Mouse (Mus musculus) thymus, adult 2 months (tissue): ENCODE results near the gene Thegl.

Experiments
- CTCF ChIP-seq: fragments of 200-500 bp; IDR thresholded peaks from 2 replicates; pipeline ENCODE4 v1.5.1; 2012; ENCODE audit warnings: mild to moderate bottlenecking, control low read depth, low read length, moderate library complexity, borderline replicate concordance; ENCODE audit not compliant: control insufficient read depth, poor library complexity, insufficient read depth; ENCODE audit errors: extremely low read depth
- POLR2A ChIP-seq: fragments of 200-500 bp; IDR thresholded peaks from 2 replicates; pipeline ENCODE4 v1.6.1; 2012; ENCODE audit warnings: mild to moderate bottlenecking, low read length, control low read depth, moderate library complexity; ENCODE audit not compliant: control insufficient read depth, poor library complexity, insufficient read depth; ENCODE audit errors: extremely low read depth

DNA sequence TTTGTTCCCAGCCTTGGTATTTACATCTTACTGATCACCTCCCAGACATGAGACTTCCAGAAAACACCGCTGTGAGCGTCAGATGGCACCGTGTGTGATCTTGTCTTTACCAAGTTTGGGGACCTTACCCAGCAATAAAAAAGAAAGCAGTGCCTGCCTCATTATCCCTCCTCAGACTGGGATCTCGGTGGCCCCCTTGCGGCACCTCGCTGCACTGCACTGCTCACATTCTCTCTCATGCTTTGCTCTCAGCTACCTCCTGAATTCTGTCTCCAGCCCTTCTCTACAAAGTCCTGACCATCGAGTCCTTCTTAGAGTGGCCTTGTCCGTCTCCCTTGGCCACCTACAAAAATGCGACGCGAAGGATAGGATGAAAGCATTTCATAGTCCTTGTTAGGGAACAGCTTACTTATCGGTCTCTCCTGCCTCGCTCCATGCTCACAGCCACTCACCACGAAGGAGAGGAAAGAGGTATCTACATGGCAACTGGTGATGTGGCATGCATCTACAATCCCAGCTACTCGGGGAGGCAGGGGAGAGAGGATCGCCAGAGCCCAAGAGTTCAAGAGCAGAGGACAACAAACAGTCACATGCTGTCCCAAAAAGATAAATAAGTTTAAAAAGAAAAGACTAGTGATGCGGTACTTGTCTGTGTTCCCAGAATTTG is 45.7 kb downstream of the Thegl start:
- TF ChIP-seq CTCF = peak; percentile 87; the same call in 1 of the 2 replicates
- TF ChIP-seq POLR2A = no peak
